Mouse (Mus musculus) heart, adult 8-10 months (tissue): ENCODE data around the gene Sun5. TPM values are rescaled to one million over a fixed set of nuclear protein-coding genes. Genes with fewer than 3 reads are reported as not detected.
"Not testable (repeated sequence)": the region's sequence is repeated elsewhere in the genome, so short reads cannot be mapped to it uniquely, and the experiment has no call there.

ENCODE experiments used
- DNase-seq: peaks from one replicate; pipeline ENCODE4 v3.0.0; 2022; ENCODE audit warnings: low spot score
- total RNA-seq, 4 experiments: library from RNA; stranded (reverse); gene quantifications; 2 replicates each; pipeline ENCODE4 v1.2.4; 2022

Gene Sun5
- total RNA-seq: not detected

DNA sequence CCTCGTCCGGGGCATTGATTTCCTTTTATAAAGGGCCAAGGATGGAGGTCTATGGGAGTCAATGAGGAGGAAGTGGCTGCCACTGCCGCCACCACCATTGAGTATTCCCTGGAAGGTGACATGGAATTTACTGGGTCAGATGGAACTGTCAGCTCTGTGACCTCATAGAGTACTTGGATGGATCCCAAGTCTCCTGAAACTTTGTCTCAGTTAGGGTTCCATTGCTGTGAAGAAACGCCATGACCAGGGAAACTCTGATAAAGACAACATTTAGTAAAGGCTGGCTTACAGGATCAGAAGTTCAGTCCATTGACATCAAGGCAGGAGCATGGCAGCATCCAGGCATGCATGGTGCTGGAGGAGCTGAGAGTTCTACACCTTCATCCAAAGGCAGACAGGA lies at the start of gene Sun5:
Sun5 (minus strand) TSS at position 101 of the 400 bp plus-strand sequence.
- no peak for DNase-seq

DNA sequence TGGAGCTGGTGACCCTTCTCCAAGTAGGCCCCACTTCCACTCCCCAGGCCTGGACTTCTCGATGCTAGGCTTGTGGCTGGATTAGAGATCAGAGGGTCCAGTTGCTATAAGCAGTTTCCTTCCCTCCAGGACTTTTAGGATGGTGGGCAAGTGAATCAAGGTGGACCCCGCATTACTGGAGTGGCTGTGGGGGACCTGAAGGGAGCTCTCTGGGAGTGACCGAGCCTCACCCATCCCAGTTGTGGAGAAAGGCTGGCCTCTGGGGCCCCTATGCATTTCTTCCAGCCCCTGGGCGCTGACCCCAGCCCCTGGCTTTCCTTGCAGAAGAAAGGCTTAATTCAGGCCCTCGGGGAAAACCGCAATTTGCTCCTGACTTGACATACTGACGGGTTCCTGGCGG lies 47.0 kb upstream of the Sun5 start, which contains the start of gene Bpifb3:
Bpifb3 (plus strand) TSS at position 301 of the 400 bp plus-strand sequence.
- DNase-seq: no peak

DNA sequence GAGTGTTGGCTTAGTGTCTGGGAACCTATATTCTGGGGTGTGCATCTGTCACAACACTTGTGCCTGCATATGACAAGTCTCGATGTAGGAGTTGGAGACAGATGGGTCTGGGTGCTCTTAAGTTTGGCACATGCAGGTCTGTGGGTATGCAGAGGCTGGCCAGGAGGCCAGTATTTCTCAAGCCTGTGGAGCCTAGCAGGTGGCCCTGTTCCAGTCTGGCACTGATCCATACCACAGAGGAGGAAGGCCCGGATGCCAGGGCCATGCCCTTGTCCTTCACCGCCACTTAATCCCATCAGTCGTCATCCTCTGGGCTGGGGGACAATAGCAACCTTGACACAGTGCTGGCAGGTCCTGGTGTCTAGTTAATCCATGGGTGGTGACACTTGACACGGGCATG lies 43.3 kb upstream of the Sun5 start:
- peak; percentile 9 for DNase-seq

DNA sequence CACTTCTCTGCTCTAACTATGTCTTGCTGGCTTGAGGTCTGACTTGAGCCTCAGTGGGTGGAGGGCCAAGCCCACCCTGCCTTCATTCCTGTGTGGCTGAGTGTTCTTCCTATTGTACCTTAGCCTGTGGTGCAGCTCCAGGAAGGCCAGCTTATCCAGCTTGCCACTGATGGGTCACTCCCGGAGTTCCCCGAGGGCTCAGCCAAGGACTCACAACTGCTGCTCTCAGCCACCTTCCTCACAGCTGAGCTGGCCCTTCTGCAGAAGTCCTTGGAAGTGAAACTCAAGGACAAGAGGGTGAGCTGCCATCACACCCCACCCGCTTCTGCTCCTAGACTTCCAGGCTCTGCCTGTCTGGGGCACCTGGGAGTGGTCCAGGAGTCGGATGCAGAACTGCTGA lies 35.7 kb upstream of the Sun5 start:
- no peak for DNase-seq

DNA sequence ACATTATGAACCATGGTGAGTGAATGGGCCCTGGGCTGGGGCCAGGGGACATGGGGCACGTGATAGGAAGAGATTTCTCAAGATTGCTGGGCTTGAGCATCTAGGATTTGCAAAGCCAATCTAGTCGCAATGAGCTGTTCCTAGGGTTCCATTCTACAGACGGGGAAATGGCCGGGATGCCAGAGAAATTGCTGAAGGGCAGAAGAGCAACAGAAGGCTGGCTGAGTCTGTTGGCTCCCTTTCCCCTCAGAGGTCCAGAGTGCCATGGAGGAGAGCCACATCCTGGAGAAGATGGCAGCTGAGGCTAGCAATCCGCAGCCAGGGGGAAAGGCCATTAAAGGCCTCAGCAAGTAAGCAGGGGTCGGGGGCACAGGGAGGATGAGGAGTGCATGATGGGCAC lies 31.8 kb upstream of the Sun5 start:
- DNase-seq: no peak

DNA sequence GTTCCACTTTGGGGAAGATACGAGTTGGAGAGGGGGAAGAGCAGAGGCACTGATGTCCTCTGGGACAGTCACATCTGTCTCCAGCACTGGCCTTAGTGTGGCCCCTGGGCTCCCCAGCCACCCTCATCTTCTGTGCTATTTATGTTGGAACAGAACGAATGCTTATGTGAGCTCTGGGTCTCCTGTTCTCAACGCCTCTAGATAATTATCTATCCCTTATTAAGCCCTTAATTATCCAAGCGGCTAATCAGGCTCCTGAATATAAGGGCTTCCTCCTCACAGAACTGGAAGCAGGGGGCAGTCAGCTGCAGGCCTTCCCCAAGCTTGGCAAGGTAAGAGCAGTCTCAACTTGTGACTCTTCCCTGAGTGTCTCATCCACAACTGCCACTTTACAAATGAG lies 29.2 kb upstream of the Sun5 start, which contains the start of gene Bpifb6:
Bpifb6 (plus strand) TSS at position 301 of the 400 bp plus-strand sequence.
- DNase-seq: no peak

DNA sequence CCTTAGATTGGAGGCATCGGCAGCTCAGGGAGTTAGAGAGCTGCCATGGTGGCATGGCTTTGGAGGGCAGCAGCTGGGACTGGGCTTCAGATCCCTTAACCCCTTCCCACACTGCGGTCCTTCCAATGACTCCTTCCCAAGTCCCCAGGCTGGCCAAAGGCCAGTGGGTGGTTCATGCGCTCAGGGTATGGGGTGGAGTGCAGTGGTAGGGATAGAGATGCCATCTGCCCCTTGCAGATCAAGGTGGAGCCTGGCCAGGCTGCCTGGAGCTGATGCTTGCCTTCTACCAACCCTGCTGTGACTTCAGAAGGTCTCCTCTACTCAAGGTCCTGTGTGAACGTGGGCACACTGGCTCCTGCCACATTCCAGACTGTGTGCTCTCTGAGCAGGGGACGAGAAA lies 28.2 kb upstream of the Sun5 start:
- no peak for DNase-seq

DNA sequence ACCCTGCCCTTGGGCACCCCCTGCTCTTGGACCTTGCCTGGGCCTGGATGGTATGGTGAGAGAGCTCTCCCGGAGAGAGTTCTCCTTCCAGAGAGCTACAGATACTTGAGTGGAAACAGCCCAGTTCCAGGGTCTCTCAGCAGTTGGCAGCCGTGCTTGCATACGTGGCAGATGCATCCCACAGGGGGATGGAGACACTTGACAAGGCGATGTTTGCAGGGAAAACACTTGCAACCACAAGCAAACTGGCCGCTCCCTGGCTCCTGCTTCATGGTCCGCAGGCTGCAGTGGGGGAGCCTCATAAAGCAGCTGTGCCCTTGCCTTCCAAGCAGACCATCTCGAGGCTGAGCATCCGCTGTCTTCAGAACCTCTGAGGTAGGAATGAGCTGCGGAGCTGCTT lies 3.9 kb upstream of the Sun5 start, which contains the start of gene Bpifb2:
Bpifb2 (plus strand) TSS at position 301 of the 400 bp plus-strand sequence.
- DNase-seq: no peak

DNA sequence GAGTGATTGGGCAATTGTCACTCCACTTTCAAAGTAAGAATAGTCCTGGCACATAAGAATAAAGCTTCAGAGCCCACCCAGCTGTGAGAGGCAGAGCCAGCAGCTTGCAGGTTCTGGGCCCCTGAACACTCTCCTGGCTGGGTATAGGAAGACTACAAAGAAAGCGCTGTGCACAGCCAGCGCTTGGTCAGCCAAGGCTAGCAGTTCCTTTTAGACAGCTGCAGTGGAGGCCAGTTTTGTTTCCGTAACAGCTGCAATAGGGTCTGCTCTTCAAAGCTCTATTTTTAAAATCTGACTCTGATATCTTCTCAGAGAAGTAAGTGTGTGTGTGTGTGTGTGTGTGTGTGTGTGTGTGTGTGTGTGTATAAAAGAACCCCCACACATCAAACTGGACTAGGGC lies 8.9 kb downstream of the Sun5 start:
- DNase-seq: no peak

DNA sequence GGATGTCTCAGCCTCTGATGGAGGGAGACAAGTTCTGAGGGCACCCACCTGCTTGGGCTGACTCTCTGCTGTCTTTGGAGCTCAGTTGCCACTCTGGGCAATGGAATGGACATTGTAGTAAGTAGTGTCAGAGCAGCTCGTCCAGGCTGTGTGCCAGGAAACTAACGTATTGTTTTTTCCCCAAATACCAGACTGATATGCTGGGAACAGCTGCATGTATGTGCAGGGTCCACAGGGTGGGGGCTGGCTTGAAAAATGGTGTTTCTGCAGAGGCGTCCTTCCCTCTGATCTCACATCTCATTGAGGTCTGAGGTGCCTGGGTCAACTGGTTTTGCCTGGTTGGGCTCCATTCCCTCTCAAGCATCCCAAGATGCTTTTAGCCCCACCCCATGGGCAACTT lies 10.2 kb downstream of the Sun5 start:
- DNase-seq: no peak

DNA sequence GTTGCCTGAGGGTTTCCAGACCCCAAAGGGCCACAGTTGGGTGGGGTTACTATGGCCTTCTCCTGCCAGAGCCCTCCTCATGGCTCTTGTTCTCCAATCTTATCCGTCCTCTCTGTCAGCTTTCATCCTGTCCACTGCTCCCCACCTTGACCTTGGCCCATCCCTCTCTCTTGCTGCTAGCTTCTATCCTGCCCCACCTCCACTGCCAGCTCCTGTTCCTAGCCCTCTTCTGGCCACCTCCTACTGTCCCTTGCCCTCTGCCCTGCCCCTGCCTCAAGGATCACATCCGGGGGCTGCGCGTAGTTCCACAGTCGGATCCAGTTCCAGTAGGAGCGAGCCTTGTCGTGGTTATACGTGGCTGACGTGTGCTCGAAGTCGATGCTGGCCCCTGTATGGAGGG lies 10.6 kb downstream of the Sun5 start:
- no peak for DNase-seq

DNA sequence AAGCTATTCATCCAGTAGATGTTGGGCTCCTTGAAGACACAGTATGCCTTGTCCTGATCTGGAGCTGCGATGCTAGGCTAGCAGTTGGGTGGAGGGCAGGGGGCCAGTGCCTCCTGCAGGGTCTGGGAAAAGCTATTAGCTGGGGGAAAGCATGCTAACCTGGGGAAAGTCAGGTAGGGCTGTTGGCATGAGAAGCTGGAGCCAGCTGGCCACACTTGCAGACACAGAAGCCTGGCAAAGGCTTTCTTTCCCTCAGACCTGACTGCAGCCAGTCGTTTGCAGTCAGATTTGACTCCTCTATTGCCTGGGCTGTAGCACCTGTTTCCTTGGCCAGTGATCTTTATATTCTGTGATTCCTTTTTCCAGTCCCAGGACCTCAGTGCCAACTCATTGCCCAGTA lies 11.3 kb downstream of the Sun5 start:
- DNase-seq: no peak

DNA sequence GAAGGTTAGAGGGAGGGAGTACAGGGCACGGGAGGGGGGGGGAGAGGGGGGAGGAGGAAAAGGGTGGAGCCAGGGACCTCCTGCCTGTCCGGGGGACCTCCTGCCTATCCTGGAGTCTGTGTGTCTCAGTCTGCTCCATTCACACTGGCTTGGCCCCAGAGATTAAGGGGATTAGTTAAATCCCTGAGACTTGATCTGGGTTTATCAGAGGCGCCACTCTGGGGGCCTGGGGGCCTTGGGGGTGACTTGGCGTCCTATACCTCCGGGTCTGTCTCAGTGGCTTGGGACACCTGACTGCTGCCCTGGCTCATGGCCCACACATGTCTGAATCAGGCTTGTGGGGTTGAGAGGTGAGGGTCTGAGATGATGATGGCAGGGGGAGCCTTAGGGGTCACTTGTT lies 17.3 kb downstream of the Sun5 start:
- DNase-seq: no peak

DNA sequence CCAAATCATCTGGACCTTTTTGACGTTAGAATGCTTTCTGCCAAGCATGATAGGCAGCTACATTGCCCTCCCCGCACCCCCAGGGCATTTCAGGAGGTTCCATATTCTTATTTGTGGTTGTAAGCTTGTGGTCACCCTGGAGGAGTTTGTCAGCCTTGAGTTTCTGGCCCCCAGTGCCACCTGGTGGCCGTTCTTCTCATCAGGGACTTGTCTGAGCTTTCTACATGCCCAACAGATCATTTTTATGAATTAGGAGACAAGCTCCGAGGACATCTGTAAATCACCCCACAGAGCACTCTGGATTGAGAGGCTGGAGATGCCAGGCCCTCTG lies 19.9 kb downstream of the Sun5 start:
- DNase-seq: peak; percentile 29

DNA sequence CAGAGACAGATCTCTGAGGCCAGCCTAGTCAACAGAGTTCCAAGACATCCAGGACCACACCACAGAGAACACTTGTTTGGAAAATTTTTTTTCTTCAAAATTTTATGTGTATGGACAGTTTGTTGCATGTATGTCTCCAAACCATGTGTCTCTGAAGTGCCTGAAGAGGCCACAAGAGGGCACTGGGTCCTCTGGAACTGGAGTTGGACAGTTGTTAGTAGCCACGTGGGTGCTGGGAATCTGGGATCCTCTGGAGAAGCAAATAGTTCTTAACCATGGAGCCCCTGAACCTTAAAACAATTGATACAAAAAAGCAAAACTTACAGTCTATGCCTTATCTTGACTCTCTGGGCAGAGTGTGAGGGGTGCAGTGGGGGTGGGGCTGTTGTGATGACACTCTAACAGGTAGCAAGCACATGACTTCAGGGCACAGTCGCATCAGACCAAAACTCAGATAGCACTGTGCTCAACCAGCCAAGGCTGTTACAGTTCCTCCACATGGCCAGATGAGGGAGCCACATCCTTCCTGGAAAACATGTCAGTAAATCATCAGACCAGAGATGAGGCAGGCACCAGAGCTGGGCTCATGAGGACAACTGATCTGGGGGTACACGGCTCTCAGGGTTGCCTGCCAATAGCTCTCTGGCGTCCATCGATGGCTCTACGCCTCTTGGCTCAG lies 20.4 kb downstream of the Sun5 start:
- DNase-seq: no peak

DNA sequence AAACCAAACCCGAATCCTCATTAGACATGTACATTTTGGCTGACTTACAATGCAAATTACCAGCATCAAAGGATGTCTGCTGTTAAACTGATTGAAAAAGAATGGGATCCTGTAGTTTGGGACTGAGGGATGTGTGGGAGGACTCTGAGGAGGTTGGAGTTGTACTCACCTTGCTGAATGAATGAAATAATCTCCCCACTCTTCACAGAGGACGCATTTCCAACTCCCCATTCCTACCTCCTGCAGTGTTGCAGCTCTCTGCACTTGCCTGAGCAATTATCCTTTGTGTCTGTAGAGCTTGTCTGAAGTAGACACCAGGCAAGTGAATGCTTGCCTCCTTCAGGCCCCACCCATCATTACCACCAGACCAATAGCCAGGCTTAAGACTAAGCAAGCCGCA lies 22.5 kb downstream of the Sun5 start:
- DNase-seq: no peak

DNA sequence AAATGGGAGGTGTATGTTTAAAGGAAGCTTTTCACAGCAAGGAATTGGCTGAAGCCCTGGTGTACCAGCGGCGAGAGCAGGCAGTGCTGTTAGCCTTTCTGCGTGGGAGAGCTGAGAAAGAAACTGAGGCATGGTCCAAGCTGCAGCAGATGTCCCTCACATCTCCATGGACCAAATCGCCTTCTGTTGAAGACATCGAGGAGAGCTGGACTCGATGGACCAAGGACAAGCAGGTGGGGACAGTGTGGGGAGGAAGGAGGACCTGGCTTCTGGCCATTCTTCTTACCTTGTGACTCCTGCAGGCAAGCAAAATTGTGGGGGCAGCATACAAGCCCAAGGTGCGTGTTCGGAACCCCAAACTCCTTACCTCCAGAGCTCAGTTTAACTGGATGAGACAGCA lies 28.0 kb downstream of the Sun5 start:
- no peak for DNase-seq

DNA sequence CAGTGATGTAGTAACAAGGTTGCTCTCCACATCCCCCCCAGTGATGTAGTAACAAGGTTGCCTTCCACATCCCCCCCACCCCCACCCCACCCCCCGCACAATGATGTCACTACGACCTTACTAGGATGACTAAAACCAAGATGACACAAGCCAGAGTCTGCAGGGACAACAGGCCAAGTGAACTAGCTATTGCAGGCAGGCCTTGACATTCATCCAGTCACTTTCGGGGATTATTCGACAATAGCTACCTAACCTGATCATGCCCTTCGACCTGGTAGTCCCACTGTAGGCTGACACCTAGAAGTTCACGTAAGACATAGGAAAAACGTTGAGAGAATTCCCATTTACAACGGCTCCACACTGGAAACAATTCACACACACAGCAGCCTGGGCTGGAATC lies 37.6 kb downstream of the Sun5 start:
- DNase-seq: no peak

DNA sequence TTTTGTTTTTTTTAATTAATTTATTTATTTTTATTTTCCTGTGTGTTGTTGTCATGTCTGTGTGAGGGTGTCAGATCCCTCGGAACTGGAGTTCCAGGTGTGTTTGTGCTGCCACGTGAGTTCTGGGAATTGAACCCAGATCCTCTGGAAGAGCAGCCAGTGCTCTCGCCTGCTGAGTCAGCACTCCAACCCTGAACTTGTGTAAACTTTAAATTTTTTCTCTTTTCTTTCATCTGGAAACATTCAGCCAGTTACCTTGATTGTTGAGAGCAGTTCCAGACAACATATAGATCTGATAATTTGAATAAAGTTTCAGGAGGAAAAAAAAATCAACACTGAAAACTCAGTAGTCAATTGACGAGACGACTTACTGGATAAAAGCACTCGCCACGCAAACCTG lies 42.2 kb downstream of the Sun5 start:
- no peak for DNase-seq

DNA sequence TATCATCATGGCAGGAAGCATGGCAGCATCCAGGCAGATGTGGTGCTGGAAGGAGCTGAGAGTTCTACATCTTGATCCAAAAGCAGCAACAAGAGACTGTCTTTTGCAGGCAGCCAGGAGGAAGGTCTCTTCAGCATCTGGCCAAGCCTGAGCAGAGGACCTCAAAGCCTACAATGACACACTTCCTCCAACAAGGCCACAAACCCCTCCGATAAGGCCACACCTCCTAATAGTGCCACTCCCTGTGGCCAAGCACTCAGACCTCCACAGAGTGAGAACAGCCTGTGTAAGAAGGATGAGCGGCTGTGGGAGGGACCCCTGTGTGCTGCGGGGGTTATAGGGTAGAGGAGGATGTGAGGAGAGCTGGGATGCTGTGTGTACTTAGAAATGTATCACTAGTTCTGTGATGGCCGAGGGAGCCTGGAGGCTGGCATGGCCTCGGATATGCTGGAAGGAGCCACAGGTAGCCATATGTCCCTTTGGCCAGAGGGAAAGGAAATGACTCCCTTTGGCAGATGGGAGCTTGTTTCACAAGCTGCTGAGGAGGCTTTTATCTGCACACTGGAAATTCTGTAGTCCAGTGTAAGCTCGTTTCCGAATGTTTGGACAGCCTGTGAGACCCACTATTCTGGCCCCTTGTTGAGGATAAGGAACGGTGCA lies 43.6 kb downstream of the Sun5 start:
- DNase-seq: no peak

DNA sequence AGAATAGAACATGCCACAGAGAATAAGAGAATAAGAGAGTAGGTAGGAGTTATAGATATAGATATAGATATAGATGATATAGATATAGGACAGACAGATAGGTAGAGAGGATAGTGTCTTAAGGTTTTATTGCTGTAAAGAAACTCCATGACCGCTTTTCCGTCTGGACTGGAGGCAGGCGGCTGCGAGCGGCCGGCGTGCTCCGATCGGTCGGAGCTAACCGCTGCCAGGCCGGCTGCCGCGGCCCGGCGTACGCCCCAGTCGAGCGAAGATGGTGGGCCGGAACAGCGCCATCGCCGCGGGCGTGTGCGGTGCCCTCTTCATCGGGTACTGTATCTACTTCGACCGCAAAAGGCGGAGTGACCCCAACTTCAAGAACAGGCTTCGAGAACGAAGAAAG lies 45.0 kb downstream of the Sun5 start:
- not testable (repeated sequence) for DNase-seq

DNA sequence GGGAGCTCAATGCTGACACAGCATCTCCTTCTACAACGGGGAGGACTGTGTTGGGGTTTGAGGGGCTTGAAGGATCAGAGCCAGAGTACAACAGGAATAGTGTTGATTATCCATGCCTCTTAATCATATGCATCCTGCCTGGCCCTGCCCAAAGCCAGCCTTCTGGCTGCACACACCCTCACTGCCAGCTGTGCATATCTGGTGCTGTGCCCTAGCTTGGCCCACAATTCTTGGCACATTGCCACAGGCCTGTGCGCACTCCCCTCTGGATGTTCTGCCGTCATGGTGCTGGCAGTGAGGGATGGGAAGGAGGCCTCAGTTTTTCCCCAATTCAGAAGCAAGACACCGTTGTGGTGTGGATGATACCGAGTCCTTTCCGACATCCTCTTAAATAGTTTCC lies 46.3 kb downstream of the Sun5 start:
- no peak for DNase-seq

DNA sequence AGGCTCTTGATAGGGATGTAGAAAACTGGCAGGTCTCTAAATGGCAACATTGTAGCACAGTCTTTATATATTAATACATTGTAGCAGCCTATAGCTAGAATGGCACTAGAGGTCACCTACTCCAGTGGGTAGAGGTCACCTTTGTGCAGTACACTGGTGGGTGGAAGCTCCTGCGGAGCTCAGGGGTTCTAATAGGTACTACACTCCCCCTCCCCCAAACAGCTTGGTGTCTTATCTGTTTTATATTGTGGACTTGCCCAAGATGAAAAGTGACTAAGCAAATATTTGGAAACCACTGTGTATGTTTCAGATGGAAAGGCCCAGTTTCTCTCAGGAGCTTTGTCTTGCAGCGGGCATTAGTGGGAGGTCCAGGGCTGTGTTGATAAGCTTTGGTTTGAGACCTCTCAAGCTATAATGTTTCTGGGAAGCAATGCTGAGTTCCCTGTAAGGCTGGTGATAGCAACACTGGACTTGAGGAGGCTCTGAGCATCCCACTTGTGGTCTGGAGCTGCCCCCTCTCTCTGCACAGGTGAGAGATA lies 48.8 kb downstream of the Sun5 start:
- no peak for DNase-seq
